Mouse (Mus musculus): ENCODE results near the gene Aaed1. TPM values are rescaled to one million over a fixed set of nuclear protein-coding genes. Genes with fewer than 3 reads are reported as not detected.

Aaed1 gene
- polyA plus RNA-seq, 1 experiment = 8.3 TPM

GRCm38 (mm10) chr13:64242721-64243120, 69.8 kb downstream of the Aaed1 start:
- H3K4me3 ChIP-seq (ENCODE audit: insufficient read depth, poor library complexity, severe bottlenecking) = no peak overlapping the region
- H3K79me2 ChIP-seq (ENCODE audit: control insufficient read depth, insufficient read depth) = peaks cover 2% of the 10 kb centered on the region
- H3ac ChIP-seq (ENCODE audit: control insufficient read depth, insufficient read length, low read depth) = no peak overlapping the region
- H3K27me3 ChIP-seq (ENCODE audit: control insufficient read depth, insufficient read depth, insufficient read length) = no peaks in the 10 kb centered on the region
- TF ChIP-seq USF1 (IDR thresholded peaks at IDR 0.05; ENCODE audit: low read depth) (no peak), MYOG (IDR thresholded peaks at IDR 0.05; ENCODE audit: control insufficient read depth, extremely low read depth, insufficient read length) (no peak), CEBPB (IDR thresholded peaks at IDR 0.05; ENCODE audit: low read depth) (no peak), MYOD1 (IDR thresholded peaks at IDR 0.05; ENCODE audit: control insufficient read depth, insufficient read length, low read depth) (no peak), FOSL1 (IDR thresholded peaks at IDR 0.05; ENCODE audit: insufficient read depth, low read length, poor library complexity, severe bottlenecking) (no peak), CTCF (IDR thresholded peaks at IDR 0.05; ENCODE audit: control insufficient read depth, insufficient read depth, insufficient read length) (no peak)
- H3K36me3 ChIP-seq (ENCODE audit: control insufficient read depth, insufficient read depth) = no peaks in the 10 kb centered on the region
- no peaks in the 10 kb centered on the region for H3K79me3 ChIP-seq (ENCODE audit: low read depth)

GRCm38 (mm10) chr13:64240626-64241025, 71.9 kb downstream of the Aaed1 start:
- no peak overlapping the region for H3K4me3 ChIP-seq (ENCODE audit: insufficient read depth, poor library complexity, severe bottlenecking)
- H3K79me2 ChIP-seq (ENCODE audit: control insufficient read depth, insufficient read depth) = no peaks in the 10 kb centered on the region
- H3K36me3 ChIP-seq (ENCODE audit: control insufficient read depth, insufficient read depth) = no peaks in the 10 kb centered on the region
- H3K27me3 ChIP-seq (ENCODE audit: control insufficient read depth, insufficient read depth, insufficient read length) = no peaks in the 10 kb centered on the region
- TF ChIP-seq MYOD1 (IDR thresholded peaks at IDR 0.05; ENCODE audit: control insufficient read depth, insufficient read length, low read depth) (no peak), CEBPB (IDR thresholded peaks at IDR 0.05; ENCODE audit: low read depth) (no peak), FOSL1 (IDR thresholded peaks at IDR 0.05; ENCODE audit: insufficient read depth, low read length, poor library complexity, severe bottlenecking) (no peak), USF1 (IDR thresholded peaks at IDR 0.05; ENCODE audit: low read depth) (no peak), MAX (IDR thresholded peaks at IDR 0.05) (no peak), MYOG (IDR thresholded peaks at IDR 0.05; ENCODE audit: control insufficient read depth, extremely low read depth, insufficient read length) (no peak), CTCF (IDR thresholded peaks at IDR 0.05; ENCODE audit: control insufficient read depth, insufficient read depth, insufficient read length) (no peak)
- H3K79me3 ChIP-seq (ENCODE audit: low read depth) = no peaks in the 10 kb centered on the region
- no peak overlapping the region for H3ac ChIP-seq (ENCODE audit: control insufficient read depth, insufficient read length, low read depth)

GRCm38 (mm10) chr13:64237681-64238157, 74.8 kb downstream of the Aaed1 start:
- H3K79me3 ChIP-seq (ENCODE audit: low read depth) = no peaks in the 10 kb centered on the region
- TF ChIP-seq MAX (IDR thresholded peaks at IDR 0.05) (no peak), USF1 (IDR thresholded peaks at IDR 0.05; ENCODE audit: low read depth) (no peak), MYOG (IDR thresholded peaks at IDR 0.05; ENCODE audit: control insufficient read depth, extremely low read depth, insufficient read length) (no peak), CTCF (IDR thresholded peaks at IDR 0.05; ENCODE audit: control insufficient read depth, insufficient read depth, insufficient read length) (no peak), CEBPB (IDR thresholded peaks at IDR 0.05; ENCODE audit: low read depth) (no peak), FOSL1 (IDR thresholded peaks at IDR 0.05; ENCODE audit: insufficient read depth, low read length, poor library complexity, severe bottlenecking) (no peak), MYOD1 (IDR thresholded peaks at IDR 0.05; ENCODE audit: control insufficient read depth, insufficient read length, low read depth) (no peak)

GRCm38 (mm10) chr13:64237000-64237680, 75.4 kb downstream of the Aaed1 start:
- Histone ChIP-seq H3ac (ENCODE audit: control insufficient read depth, insufficient read length, low read depth) (no peak overlapping the region), H3K27me3 (ENCODE audit: control insufficient read depth, insufficient read depth, insufficient read length) (no peaks in the 10 kb centered on the region), H3K79me2 (ENCODE audit: control insufficient read depth, insufficient read depth) (no peaks in the 10 kb centered on the region), H3K4me3 (ENCODE audit: insufficient read depth, poor library complexity, severe bottlenecking) (no peak overlapping the region), H3K79me3 (ENCODE audit: low read depth) (no peaks in the 10 kb centered on the region), H3K36me3 (ENCODE audit: control insufficient read depth, insufficient read depth) (no peaks in the 10 kb centered on the region)
- no peak for TF ChIP-seq MAX (IDR thresholded peaks at IDR 0.05)
- no peak for TF ChIP-seq MYOD1 (IDR thresholded peaks at IDR 0.05; ENCODE audit: control insufficient read depth, insufficient read length, low read depth)
- TF ChIP-seq MYOG (IDR thresholded peaks at IDR 0.05; ENCODE audit: control insufficient read depth, extremely low read depth, insufficient read length) = no peak
- no peak for TF ChIP-seq USF1 (IDR thresholded peaks at IDR 0.05; ENCODE audit: low read depth)

More at GRCm38 (mm10) chr13:64237681-64238157, 74.8 kb downstream of the Aaed1 start:
- no peak overlapping the region for H3K4me3 ChIP-seq (ENCODE audit: insufficient read depth, poor library complexity, severe bottlenecking)
- no peak overlapping the region for H3ac ChIP-seq (ENCODE audit: control insufficient read depth, insufficient read length, low read depth)
- H3K27me3 ChIP-seq (ENCODE audit: control insufficient read depth, insufficient read depth, insufficient read length) = no peaks in the 10 kb centered on the region
- no peaks in the 10 kb centered on the region for H3K36me3 ChIP-seq (ENCODE audit: control insufficient read depth, insufficient read depth)
- H3K79me2 ChIP-seq (ENCODE audit: control insufficient read depth, insufficient read depth) = no peaks in the 10 kb centered on the region

GRCm38 (mm10) chr13:64235777-64236176, 76.7 kb downstream of the Aaed1 start:
- no peaks in the 10 kb centered on the region for H3K79me2 ChIP-seq (ENCODE audit: control insufficient read depth, insufficient read depth)
- H3ac ChIP-seq (ENCODE audit: control insufficient read depth, insufficient read length, low read depth) = no peak overlapping the region
- no peaks in the 10 kb centered on the region for H3K36me3 ChIP-seq (ENCODE audit: control insufficient read depth, insufficient read depth)
- H3K79me3 ChIP-seq (ENCODE audit: low read depth) = no peaks in the 10 kb centered on the region
- H3K27me3 ChIP-seq (ENCODE audit: control insufficient read depth, insufficient read depth, insufficient read length) = no peaks in the 10 kb centered on the region
- no peak overlapping the region for H3K4me3 ChIP-seq (ENCODE audit: insufficient read depth, poor library complexity, severe bottlenecking)
- TF ChIP-seq USF1 (IDR thresholded peaks at IDR 0.05; ENCODE audit: low read depth) = no peak
- TF ChIP-seq FOSL1 (IDR thresholded peaks at IDR 0.05; ENCODE audit: insufficient read depth, low read length, poor library complexity, severe bottlenecking) = no peak
- TF ChIP-seq MAX (IDR thresholded peaks at IDR 0.05) = no peak
- TF ChIP-seq MYOG (IDR thresholded peaks at IDR 0.05; ENCODE audit: control insufficient read depth, extremely low read depth, insufficient read length) = no peak
- no peak for TF ChIP-seq CEBPB (IDR thresholded peaks at IDR 0.05; ENCODE audit: low read depth)
- no peak for TF ChIP-seq MYOD1 (IDR thresholded peaks at IDR 0.05; ENCODE audit: control insufficient read depth, insufficient read length, low read depth)
- no peak for TF ChIP-seq CTCF (IDR thresholded peaks at IDR 0.05; ENCODE audit: control insufficient read depth, insufficient read depth, insufficient read length)

Measured in C2C12 (cell line).